Mouse (Mus musculus) megakaryocyte, embryonic 14.5 days (primary cell): ENCODE data around the gene Cpsf7. TPM values are rescaled to one million over a fixed set of nuclear protein-coding genes. Genes with fewer than 3 reads are reported as not detected.
"Not testable (repeated sequence)": the region's sequence is repeated elsewhere in the genome, so short reads cannot be mapped to it uniquely, and the experiment has no call there.

Experiments used
- H3K27me3 ChIP-seq: replicated peaks from 2 replicates; pipeline ENCODE3; 2012; ENCODE audit warnings: inconsistent platforms
- H3K36me3 ChIP-seq: replicated peaks from 2 replicates; pipeline ENCODE3; 2012; ENCODE audit warnings: low read length, inconsistent platforms, mixed read lengths
- H3K4me1 ChIP-seq: 2 replicates; pipeline ENCODE4 v1.6.1; 2012; ENCODE audit warnings: inconsistent platforms
- H3K4me3 ChIP-seq: replicated peaks from 2 replicates; pipeline ENCODE3; 2012; ENCODE audit warnings: moderate library complexity, mild to moderate bottlenecking, inconsistent platforms
- H3K9me3 ChIP-seq: 2 replicates; pipeline ENCODE4 v1.6.1; 2012; ENCODE audit warnings: inconsistent platforms
- FLI1 ChIP-seq: IDR thresholded peaks from 2 replicates; pipeline ENCODE4 v1.6.1; 2012; ENCODE audit warnings: low read length, inconsistent platforms, mixed read lengths
- GATA1 ChIP-seq: IDR thresholded peaks from 3 replicates; pipeline ENCODE4 v1.6.1; 2012; ENCODE audit warnings: mixed read lengths, low read length, inconsistent platforms, borderline replicate concordance
- polyA plus RNA-seq: library from polyadenylated mRNA; stranded (reverse); fragments of >175 nt; gene quantifications from 2 replicates; pipeline ENCODE4 v1.2.3, GENCODE M21; 2012; ENCODE audit warnings: low replicate concordance; ENCODE audit not compliant: insufficient read depth

The Cpsf7 gene
- polyA plus RNA-seq, 1 experiment, result 11.1 TPM

DNA sequence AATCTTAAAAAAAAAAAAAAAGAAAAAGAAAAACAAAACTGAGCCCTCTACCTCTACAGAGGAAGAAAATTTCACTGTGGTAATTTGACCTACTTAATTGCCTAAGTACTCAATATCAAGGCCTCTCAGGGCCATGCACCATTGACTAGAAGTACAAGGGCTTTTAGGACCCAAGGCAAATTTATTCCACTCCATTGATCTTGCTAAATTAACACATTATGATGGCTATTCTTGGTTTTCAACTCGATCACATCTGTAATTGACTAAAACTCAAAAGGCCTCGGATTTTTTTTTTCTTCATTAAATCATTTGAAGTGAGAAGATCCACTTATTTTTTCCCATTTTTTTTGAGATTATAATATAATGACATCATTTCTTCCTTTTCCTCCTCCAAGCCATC is 32.4 kb downstream of the Cpsf7 start:
- no peak overlapping the region for H3K4me3 ChIP-seq
- H3K9me3 ChIP-seq, result no peaks in the 10 kb centered on the region
- H3K36me3 ChIP-seq, result peaks cover 18% of the 10 kb centered on the region
- H3K4me1 ChIP-seq, result peaks cover 47% of the 10 kb centered on the region
- H3K27me3 ChIP-seq, result no peaks in the 10 kb centered on the region
- TF ChIP-seq GATA1, result no peak
- TF ChIP-seq FLI1, result no peak

DNA sequence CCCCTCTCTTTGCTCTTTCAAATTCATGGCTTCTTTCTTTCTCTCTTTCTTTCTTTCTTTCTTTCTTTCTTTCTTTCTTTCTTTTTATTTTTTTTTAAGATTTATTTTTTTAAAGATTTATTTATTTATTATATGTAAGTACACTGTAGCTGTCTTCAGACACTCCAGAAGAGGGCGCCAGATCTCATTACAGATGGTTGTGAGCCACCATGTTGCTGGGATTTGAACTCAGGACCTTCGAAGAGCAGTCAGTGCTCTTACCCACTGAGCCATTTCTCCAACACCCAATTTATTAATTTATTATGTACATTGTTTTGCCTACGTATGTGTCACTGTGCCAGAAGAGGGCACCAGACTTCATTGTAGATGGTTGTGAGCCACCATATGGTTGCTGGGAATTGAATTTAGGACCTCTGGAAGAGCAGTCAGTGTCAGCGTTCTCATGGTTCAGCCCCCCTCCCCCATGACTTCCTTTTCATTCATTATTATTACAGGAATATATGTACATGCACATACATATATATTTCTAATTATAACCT is 32.8 kb downstream of the Cpsf7 start:
- H3K36me3 ChIP-seq, result peaks cover 13% of the 10 kb centered on the region
- H3K9me3 ChIP-seq, H3K27me3 ChIP-seq, H3K4me3 ChIP-seq: not testable (repeated sequence)
- H3K4me1 ChIP-seq, result peaks cover 52% of the 10 kb centered on the region

DNA sequence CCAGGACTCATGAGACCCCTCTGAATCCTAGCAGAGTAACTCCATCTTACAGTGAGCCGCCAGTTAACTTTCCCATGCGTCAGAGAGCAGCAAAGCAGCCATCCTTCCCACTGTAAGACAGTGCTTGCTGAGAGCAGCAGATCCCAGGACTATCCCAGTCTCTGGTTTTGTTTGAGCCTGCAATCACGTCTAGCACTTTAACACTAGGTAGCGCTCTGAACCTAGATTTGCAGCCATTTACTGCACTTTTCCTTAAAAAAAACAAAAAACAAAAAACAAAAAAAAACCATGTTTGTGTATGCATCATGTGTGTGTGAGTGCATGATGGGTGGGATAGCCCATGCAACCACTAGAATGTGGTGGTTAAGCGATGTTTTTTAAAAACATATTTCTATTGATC is 35.0 kb downstream of the Cpsf7 start:
- H3K36me3 ChIP-seq, result no peaks in the 10 kb centered on the region
- H3K4me3 ChIP-seq, result no peak overlapping the region
- H3K9me3 ChIP-seq, result no peaks in the 10 kb centered on the region
- H3K4me1 ChIP-seq, result peaks cover 57% of the 10 kb centered on the region
- H3K27me3 ChIP-seq, result no peaks in the 10 kb centered on the region
- TF ChIP-seq GATA1 (no peak), FLI1 (no peak)

DNA sequence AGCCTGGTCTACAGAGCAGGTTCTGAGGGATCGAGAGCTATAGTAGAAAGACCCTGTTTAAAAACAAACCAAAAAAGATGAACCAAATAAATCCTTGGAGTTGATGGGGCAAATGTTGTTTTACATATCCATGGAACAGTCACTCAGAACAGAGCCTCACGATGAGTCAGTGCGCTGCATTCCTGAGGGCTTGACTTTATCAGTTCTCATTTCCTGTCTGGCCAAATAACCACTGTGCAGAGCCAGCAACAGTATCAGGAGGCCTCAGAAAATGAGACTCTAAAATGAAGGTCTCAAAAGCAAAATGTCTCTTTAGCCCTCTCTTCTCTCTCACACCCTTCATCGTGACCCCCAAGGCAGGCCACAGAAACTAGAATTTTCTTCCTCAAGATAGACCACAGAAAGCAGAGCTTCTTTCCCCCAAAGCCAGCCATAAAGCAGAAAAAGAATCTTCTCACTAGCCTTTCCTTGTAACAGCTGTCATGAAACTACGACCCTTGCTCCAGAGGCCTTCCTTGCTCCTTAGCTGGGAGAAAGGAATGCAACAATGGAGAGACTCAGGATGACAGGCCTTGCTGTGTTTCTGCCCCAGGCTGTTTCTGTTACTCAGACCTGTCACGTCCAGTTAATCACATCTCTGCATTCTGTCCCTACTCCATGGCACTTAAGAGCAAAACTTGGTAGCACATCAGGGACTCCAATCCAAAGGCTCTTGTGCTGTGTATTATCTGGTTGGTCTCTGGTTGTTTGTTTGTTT is 36.7 kb downstream of the Cpsf7 start:
- peaks cover 60% of the 10 kb centered on the region for H3K4me1 ChIP-seq
- peak overlapping the region; percentile 9 for H3K4me3 ChIP-seq
- no peaks in the 10 kb centered on the region for H3K36me3 ChIP-seq
- H3K27me3 ChIP-seq, result no peaks in the 10 kb centered on the region
- H3K9me3 ChIP-seq, result no peaks in the 10 kb centered on the region
- TF ChIP-seq FLI1 (no peak), GATA1 (no peak)

DNA sequence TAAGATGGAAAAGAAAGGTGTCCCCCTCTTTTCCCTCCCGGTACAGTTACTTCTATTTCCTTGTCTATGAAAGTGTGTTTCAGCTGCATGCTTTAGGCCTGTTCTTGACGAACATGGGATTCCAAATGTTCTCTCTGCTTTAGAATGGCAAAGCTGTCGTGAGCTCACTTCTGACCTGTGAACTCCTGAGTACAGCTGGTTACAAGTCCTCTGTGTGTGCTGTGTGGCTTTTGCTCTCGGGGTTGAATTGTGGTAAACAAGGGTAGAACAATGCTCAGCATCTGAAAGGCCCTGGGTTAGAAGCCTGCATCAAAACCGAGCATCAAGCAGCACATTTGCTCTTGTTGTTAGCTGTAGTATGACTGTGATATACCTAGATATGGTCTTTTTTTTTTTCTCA is 37.3 kb downstream of the Cpsf7 start:
- Histone ChIP-seq H3K9me3 (no peaks in the 10 kb centered on the region), H3K27me3 (no peaks in the 10 kb centered on the region), H3K4me1 (peaks cover 57% of the 10 kb centered on the region), H3K4me3 (no peak overlapping the region), H3K36me3 (peaks cover under 1% of the 10 kb centered on the region)
- no peak for TF ChIP-seq FLI1

DNA sequence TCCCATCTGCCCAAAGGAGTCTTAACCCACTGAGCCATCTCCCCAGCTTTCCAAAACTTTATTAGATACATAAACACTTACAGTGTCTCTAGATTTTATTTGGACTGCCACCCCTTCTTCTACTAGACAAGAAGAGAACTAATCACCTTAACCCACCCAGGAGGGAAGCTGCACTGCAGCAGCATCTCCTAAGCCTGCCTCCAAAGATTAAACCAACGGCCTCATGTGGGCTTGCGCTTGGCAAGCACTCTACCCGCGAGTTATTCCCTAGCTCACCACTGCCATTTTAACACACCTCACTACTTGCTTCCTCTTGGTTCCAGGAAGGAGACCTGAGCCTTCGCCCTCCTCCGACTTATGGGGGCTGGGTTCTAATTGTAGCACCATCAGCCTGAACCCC is 39.2 kb downstream of the Cpsf7 start:
- peaks cover 68% of the 10 kb centered on the region for H3K4me1 ChIP-seq
- H3K4me3 ChIP-seq, result no peak overlapping the region
- no peaks in the 10 kb centered on the region for H3K27me3 ChIP-seq
- no peaks in the 10 kb centered on the region for H3K9me3 ChIP-seq
- TF ChIP-seq GATA1 (no peak), FLI1 (no peak)
- peaks cover 12% of the 10 kb centered on the region for H3K36me3 ChIP-seq

DNA sequence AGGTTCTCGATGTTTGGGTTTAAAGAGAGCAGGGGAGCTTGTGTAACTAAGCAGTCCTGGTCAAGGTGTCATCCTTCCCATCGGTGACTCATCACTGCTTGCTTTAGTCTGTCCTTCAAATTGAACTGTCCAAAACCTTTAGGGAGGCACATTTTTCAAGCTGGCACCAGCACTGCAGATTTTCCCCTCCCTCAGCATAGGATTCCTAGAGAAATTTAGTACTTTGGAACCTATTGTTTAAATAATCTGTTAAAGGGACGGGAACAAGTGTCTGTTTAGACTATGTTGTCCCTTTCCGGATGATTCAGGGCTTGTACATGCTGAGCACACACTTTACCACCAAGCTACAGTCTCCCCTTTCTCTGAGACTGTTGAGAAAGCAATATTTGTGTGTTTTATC is 40.2 kb downstream of the Cpsf7 start:
- Histone ChIP-seq H3K4me1 (peaks cover 73% of the 10 kb centered on the region), H3K27me3 (no peaks in the 10 kb centered on the region), H3K36me3 (peaks cover 21% of the 10 kb centered on the region), H3K9me3 (no peaks in the 10 kb centered on the region), H3K4me3 (peak overlapping the region; percentile 62)
- TF ChIP-seq FLI1, result no peak

DNA sequence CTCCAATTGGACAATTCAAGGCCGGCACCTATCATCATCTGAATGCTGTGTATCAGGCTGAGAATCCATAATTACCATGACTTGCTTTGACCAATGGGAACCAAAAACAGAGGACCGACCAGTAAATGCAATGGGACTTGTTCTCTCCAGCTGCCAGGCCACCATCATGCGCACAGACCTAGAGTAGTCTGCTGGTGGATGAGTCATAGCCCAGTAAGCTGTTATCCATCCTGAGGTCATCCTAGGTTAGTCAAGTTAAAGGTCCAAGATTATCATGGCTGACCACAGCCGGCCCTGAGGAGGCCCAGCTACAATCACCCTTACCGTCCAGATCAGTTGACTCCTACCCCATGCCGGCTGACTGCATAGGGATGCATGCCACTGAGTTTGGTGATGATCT is 44.6 kb downstream of the Cpsf7 start:
- Histone ChIP-seq H3K27me3 (no peaks in the 10 kb centered on the region), H3K4me3 (no peak overlapping the region), H3K9me3 (no peaks in the 10 kb centered on the region), H3K4me1 (peaks cover 50% of the 10 kb centered on the region), H3K36me3 (peaks cover 65% of the 10 kb centered on the region)
- TF ChIP-seq GATA1 (no peak), FLI1 (no peak)

DNA sequence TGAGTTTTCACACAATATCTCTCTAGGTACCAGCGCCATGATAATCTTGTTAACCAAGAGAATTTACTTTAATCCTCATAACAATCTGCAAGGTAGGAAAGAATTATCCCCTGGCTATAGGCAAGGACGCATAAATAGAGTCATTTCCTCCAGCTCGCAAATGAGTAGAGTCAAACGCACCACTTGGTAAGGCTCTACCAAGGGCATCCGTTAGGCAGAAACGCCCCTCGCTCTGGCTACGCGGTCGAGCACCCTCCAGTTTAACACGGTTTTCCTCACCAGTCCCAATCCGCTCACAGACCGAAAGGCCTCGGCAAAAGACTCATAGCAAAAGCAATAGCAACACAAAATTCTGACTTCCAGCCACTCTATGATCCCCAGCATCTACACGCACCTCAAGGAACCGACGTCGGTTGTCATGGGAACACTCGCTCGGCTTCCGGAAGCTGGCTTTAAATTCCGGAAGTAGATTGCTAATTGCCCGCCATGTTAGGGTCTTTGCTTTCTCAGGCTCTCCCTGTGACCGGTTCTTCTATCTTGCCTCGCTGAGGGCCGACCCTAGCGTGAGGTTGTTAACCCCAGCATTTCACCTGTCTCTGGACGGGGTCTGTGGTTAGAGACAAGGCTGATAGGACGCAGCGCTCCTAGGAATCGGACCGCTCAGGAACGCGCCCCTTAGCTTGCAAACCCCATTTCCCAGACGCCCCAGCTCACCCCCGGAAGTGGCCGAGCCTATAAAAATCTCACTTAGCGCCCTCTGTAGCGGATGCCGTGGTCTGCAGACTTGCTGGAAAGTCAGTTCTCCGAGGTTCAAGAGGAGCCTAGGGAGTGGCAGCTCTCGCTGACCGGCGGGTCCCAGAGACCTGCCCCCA is 51.9 kb downstream of the Cpsf7 start, which contains the start of the genes Cyb561a3 and Tmem138:
Gene Cyb561a3, plus strand, starts transcription at position 483 of the 872 bp plus-strand sequence.
Gene Tmem138, minus strand, starts transcription at position 673 of the 872 bp plus-strand sequence.
- Histone ChIP-seq H3K4me3 (peak within 1 kb of the TSS; percentile 92), H3K27me3 (no peaks in the 10 kb centered on the region), H3K9me3 (no peaks in the 10 kb centered on the region), H3K36me3 (peaks cover 69% of the 10 kb centered on the region), H3K4me1 (peaks cover 54% of the 10 kb centered on the region)
- TF ChIP-seq GATA1 (no peak), FLI1 (peak; percentile 73; the same call in 1 of the 2 replicates)

DNA sequence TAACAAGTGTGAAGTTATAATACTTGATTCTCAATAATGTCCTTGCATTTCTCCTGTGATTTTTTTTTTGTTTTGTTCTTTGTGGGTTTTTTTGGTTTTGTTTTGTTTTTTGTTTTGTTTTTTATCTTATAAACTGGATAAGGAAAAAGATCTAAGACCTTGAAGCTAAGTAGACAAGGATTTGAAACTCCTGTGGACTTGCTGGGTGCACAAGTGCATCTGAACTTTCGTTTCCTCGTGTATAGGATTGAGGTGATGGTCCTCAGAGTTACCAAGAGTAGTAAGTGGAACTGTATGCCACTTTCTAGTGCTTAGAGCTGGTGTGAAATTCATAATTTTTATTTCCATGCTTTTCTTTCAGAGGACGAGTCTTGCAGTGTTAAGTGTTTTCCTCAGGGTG is 55.0 kb downstream of the Cpsf7 start:
- no peaks in the 10 kb centered on the region for H3K27me3 ChIP-seq
- no peak overlapping the region for H3K4me3 ChIP-seq
- H3K36me3 ChIP-seq, result peaks cover 63% of the 10 kb centered on the region
- H3K4me1 ChIP-seq, result peaks cover 68% of the 10 kb centered on the region
- no peaks in the 10 kb centered on the region for H3K9me3 ChIP-seq
- no peak for TF ChIP-seq GATA1
- TF ChIP-seq FLI1, result no peak
